7 mouse cellular contexts compared by ENCODE assay signal in the genomic region with DNA sequence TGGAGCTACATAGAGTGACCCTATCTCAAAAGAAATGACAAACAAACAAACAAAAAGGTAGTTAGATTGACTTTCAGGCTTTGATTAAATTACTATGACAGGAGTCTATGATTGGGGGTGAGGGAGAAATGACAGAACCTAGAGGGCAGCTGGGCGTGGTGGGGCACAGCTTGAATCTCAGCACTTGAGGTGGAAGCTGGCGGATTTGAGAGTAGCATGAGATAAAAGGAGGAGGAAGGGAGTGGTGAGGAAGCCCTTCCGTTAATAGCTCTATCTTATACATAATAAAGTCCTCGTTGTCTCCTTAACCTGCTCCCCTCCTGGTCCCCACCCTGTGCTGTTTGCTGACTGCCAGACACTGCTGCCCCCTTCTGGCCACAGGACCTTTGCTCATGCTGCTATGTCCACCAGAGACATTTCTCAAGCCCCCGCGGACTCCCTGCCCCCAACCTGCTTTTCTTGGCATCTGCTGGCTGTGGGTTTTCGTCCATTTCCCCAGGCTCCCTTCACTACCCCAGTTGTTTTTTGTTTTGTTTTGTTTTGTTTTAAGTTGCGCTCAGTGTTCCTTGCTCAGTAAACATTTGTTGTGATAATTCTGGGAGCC. TPM values are rescaled to one million over a fixed set of nuclear protein-coding genes. Genes with fewer than 3 reads are reported as not detected.
DNase-seq lines count a peak whose midpoint lies in the region; ATAC-seq and TF ChIP-seq lines count a peak whose summit lies in the region.

No protein-coding gene starts in this region.

- no peak for DNase-seq in layer of hippocampus, adult 2 months (ENCODE audit: low spot score in 2 of 2)
- no peak for DNase-seq in layer of hippocampus, adult 9-10 months (ENCODE audit: low spot score)
- peak; percentile 35 for DNase-seq in MEL-GATA-1-ER (ENCODE audit: extremely low read depth, low read depth)
- peak; percentile 63 for DNase-seq in thymus, postnatal 0 days (ENCODE audit: low spot score)

- TF ChIP-seq CTCF in layer of hippocampus, adult 2 months (conservative IDR thresholded peaks at IDR 0.05) = peak; percentile 74
- TF ChIP-seq CTCF in cortical plate, adult 2 months (IDR thresholded peaks at IDR 0.05; ENCODE audit: extremely low read depth, insufficient read depth, low read length) = peak; percentile 45

- no peaks in the 10 kb centered on the region for H3K9me3 ChIP-seq in kidney, embryonic 14.5 days (ENCODE audit: control insufficient read depth, low read length)

- no peaks in the 10 kb centered on the region for H3K36me3 ChIP-seq in kidney, embryonic 14.5 days (ENCODE audit: control insufficient read depth, insufficient read depth, low read length)

- H3K27ac ChIP-seq in layer of hippocampus, adult 2 months = no peak overlapping the region
- no peak overlapping the region for H3K27ac ChIP-seq in cortical plate, adult 2 months (ENCODE audit: insufficient read depth, low read length)
- H3K27ac ChIP-seq in kidney, embryonic 14.5 days (ENCODE audit: low read depth, low read length) = no peak overlapping the region

- no peak for TF ChIP-seq POLR2A in cortical plate, adult 2 months (IDR thresholded peaks at IDR 0.05; ENCODE audit: extremely low read depth, insufficient read depth, low read length)

- H3K4me3 ChIP-seq in layer of hippocampus, adult 2 months = no peak overlapping the region
- H3K4me3 ChIP-seq in cortical plate, adult 2 months (ENCODE audit: insufficient read depth, low read length) = no peak overlapping the region
- no peak overlapping the region for H3K4me3 ChIP-seq in kidney, embryonic 14.5 days (ENCODE audit: low read length)

- no peaks in the 10 kb centered on the region for H3K4me1 ChIP-seq in cortical plate, adult 2 months (ENCODE audit: control insufficient read depth, insufficient read depth, low read length)
- peaks cover 3% of the 10 kb centered on the region; the same call in 1 of the 2 replicates for H3K4me1 ChIP-seq in kidney, embryonic 14.5 days (ENCODE audit: control insufficient read depth, insufficient read depth, low read length)

- no peak overlapping the region for H3K9ac ChIP-seq in kidney, embryonic 14.5 days (ENCODE audit: low read depth, low read length)

- 28% methylated on average over 8 of the region's 8 CpGs for WGBS in kidney, embryonic 14.5 days

- peak; percentile 41; the same call in 1 of the 2 replicates for ATAC-seq in kidney, embryonic 14.5 days (ENCODE audit: low FRiP score, low TSS enrichment)
- ATAC-seq in megakaryocyte progenitor cell, adult 5-6 weeks (replicated peaks; ENCODE audit: poor library complexity) = peak; percentile 93

- no peak overlapping the region for H3K4me2 ChIP-seq in kidney, embryonic 14.5 days (replicated peaks; ENCODE audit: low read depth, low read length)

- H3K27me3 ChIP-seq in kidney, embryonic 14.5 days (ENCODE audit: control insufficient read depth, insufficient read depth, low read length) = no peaks in the 10 kb centered on the region

RNA-seq across cellular contexts. Expression of gene Upk1a, which starts 4.8 kb away (rescaled TPM):
- total RNA-seq in layer of hippocampus, adult 2 months (2021) = under 1 TPM in 1 of 2 experiments, not detected in 1; 0.69 TPM
- polyA plus RNA-seq in cortical plate, adult 2 months (2012; rRNA removed) = 2.0 and 2.1 TPM in 2 replicates
- polyA plus RNA-seq in kidney, embryonic 14.5 days (2014; fragmentation: Nextera tagmentation; extraction: Ambion mirVana) = 2.2 and 2.3 TPM in 2 replicates
- 0.61 and 1.3 TPM in 2 replicates for total RNA-seq in megakaryocyte progenitor cell, adult 5-6 weeks (2015)
- 0.14 TPM in 1 of 2 replicates, not detected in the other for total RNA-seq in megakaryocyte progenitor cell, adult 5-6 weeks (2017)
- polyA plus RNA-seq in thymus, postnatal 0 days (2015; fragmentation: Nextera tagmentation; extraction: Ambion mirVana) = 0.75 and 0.90 TPM in 2 replicates

RNA-seq across cellular contexts. Expression of gene Zbtb32, which starts 9.1 kb away (rescaled TPM):
- total RNA-seq in layer of hippocampus, adult 2 months (2021) = not detected
- 0.08 TPM in 1 of 2 replicates, not detected in the other for polyA plus RNA-seq in cortical plate, adult 2 months (2012; rRNA removed)
- 0.21 and 0.22 TPM in 2 replicates for polyA plus RNA-seq in kidney, embryonic 14.5 days (2014; fragmentation: Nextera tagmentation; extraction: Ambion mirVana)
- not detected in 2 replicates for total RNA-seq in megakaryocyte progenitor cell, adult 5-6 weeks (2015)
- total RNA-seq in megakaryocyte progenitor cell, adult 5-6 weeks (2017) = not detected in 2 replicates
- 0.31 and 0.32 TPM in 2 replicates for polyA plus RNA-seq in thymus, postnatal 0 days (2015; fragmentation: Nextera tagmentation; extraction: Ambion mirVana)

RNA-seq across cellular contexts. Expression of gene Cox6b1, which starts 18.1 kb away (rescaled TPM):
- 100 to 1,000 TPM; 552 to 568 TPM for total RNA-seq in layer of hippocampus, adult 2 months (2021)
- 1,068 and 1,150 TPM in 2 replicates for polyA plus RNA-seq in cortical plate, adult 2 months (2012; rRNA removed)
- 961 and 1,287 TPM in 2 replicates for polyA plus RNA-seq in kidney, embryonic 14.5 days (2014; fragmentation: Nextera tagmentation; extraction: Ambion mirVana)
- total RNA-seq in megakaryocyte progenitor cell, adult 5-6 weeks (2015) = 325 and 346 TPM in 2 replicates
- 428 and 592 TPM in 2 replicates for total RNA-seq in megakaryocyte progenitor cell, adult 5-6 weeks (2017)
- 989 and 1,078 TPM in 2 replicates for polyA plus RNA-seq in thymus, postnatal 0 days (2015; fragmentation: Nextera tagmentation; extraction: Ambion mirVana)

RNA-seq across cellular contexts. Expression of gene Kmt2b, which starts 19.3 kb away (rescaled TPM):
- 10 to 100 TPM; 49.8 to 57.5 TPM for total RNA-seq in layer of hippocampus, adult 2 months (2021)
- polyA plus RNA-seq in cortical plate, adult 2 months (2012; rRNA removed) = 40.0 and 45.3 TPM in 2 replicates
- polyA plus RNA-seq in kidney, embryonic 14.5 days (2014; fragmentation: Nextera tagmentation; extraction: Ambion mirVana) = 12.3 and 13.6 TPM in 2 replicates
- 72.2 and 99.8 TPM in 2 replicates for total RNA-seq in megakaryocyte progenitor cell, adult 5-6 weeks (2015)
- total RNA-seq in megakaryocyte progenitor cell, adult 5-6 weeks (2017) = 11.7 and 14.5 TPM in 2 replicates
- polyA plus RNA-seq in thymus, postnatal 0 days (2015; fragmentation: Nextera tagmentation; extraction: Ambion mirVana) = 7.2 and 9.3 TPM in 2 replicates

RNA-seq across cellular contexts. Expression of gene Etv2, which starts 27.8 kb away (rescaled TPM):
- not detected for total RNA-seq in layer of hippocampus, adult 2 months (2021)
- not detected in 2 replicates for polyA plus RNA-seq in cortical plate, adult 2 months (2012; rRNA removed)
- not detected in 2 replicates for polyA plus RNA-seq in kidney, embryonic 14.5 days (2014; fragmentation: Nextera tagmentation; extraction: Ambion mirVana)
- total RNA-seq in megakaryocyte progenitor cell, adult 5-6 weeks (2015) = not detected in 2 replicates
- total RNA-seq in megakaryocyte progenitor cell, adult 5-6 weeks (2017) = not detected in 2 replicates
- not detected in 2 replicates for polyA plus RNA-seq in thymus, postnatal 0 days (2015; fragmentation: Nextera tagmentation; extraction: Ambion mirVana)

Comparison
In these comparisons a context has a peak if more than half of its experiments do, and no peak if none do; other contexts are left out.
1. DNase-seq: peak in MEL-GATA-1-ER (single experiment) and thymus, postnatal 0 days (single experiment); none in layer of hippocampus, adult 2 months (0 of 2) and layer of hippocampus, adult 9-10 months (single experiment).